8 mouse cellular contexts compared by ENCODE assay signal in the genomic region with DNA sequence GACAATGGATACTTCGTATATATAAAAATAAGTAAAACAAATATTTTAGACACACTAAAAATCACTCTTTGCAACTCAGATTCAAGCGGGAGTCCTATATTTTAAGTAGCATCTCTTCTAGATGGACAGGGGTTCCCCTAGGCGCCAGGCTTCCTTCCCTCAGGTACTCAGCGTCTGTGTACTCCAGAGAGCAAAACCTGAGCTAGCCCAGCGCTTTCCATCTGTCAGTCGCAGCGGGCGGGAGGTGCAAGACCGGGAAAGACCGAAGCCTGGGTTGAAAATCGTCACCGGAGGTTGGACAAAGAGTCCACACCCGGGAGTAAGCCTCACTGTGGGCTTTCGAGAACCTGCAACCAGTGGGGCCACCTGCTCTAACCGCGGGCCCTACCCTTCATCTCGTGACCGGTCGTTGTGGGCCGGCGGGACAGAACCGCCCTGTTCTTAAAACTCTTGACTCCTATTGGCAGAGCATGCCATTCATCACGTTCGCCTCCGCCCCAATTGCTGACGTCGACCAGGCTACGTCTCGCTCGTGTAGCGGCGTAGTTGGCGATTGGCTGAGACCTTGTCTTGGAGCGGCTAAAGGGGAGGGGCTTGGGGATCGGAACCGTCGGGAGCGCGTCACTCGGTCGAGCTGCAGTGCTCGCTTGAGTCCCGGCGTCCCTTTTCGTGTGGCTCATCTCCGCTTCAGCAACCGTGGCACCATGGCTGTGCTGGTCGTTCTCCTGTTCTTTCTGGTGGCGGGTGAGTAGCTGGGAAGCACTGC. TPM values are rescaled to one million over a fixed set of nuclear protein-coding genes. Genes with fewer than 3 reads are reported as not detected.
DNase-seq lines count a peak whose midpoint lies in the region; ATAC-seq lines count a peak whose summit lies in the region.

A gene (plus strand): TSS at position 610 of the 766 bp plus-strand sequence.

- peaks cover 10% of the 10 kb centered on the region for H3K4me1 ChIP-seq in hindbrain, embryonic 15.5 days (replicated peaks)

- H3K27me3 ChIP-seq in hindbrain, embryonic 15.5 days = no peaks in the 10 kb centered on the region

- 28% methylated on average over 49 of the region's 49 CpGs for WGBS in hindbrain, embryonic 15.5 days

- peak; percentile 96 for DNase-seq in T-cell, adult 2 months (ENCODE audit: low spot score)
- DNase-seq in cerebellum, postnatal 36 days = peak; percentile 88 to 89
- peak; percentile 87 to 95 for DNase-seq in frontal cortex, postnatal 36 days (ENCODE audit: low spot score in 2 of 2)
- DNase-seq in left cerebral cortex, adult 11 months (ENCODE audit: low spot score) = peak; percentile 90
- DNase-seq in lung, postnatal 4 days = peak; percentile 93 to 95
- DNase-seq in retina, postnatal 7 days (ENCODE audit: low read depth, low spot score) = peak; percentile 86
- peak; percentile 61 for DNase-seq in urinary bladder, adult 2 months (ENCODE audit: low spot score)

- H3K9ac ChIP-seq in hindbrain, embryonic 15.5 days = peak within 1 kb of the TSS; percentile 76

- H3K4me3 ChIP-seq in hindbrain, embryonic 15.5 days = peak within 1 kb of the TSS; percentile 80

- peak within 1 kb of the TSS; percentile 53 for H3K4me2 ChIP-seq in hindbrain, embryonic 15.5 days

- H3K9me3 ChIP-seq in hindbrain, embryonic 15.5 days = no peaks in the 10 kb centered on the region

- no peaks in the 10 kb centered on the region for H3K36me3 ChIP-seq in hindbrain, embryonic 15.5 days

- peak within 1 kb of the TSS; percentile 90 for H3K27ac ChIP-seq in hindbrain, embryonic 15.5 days (replicated peaks)

- peak; percentile 100 for ATAC-seq in hindbrain, embryonic 15.5 days (ENCODE audit: low FRiP score, low read depth)

RNA-seq across cellular contexts. Expression of the gene that starts here (rescaled TPM):
- 198 TPM in 2 replicates for polyA plus RNA-seq in hindbrain, embryonic 15.5 days (2015; fragmentation: Nextera tagmentation; extraction: Ambion mirVana)
- polyA plus RNA-seq in urinary bladder, adult 2 months (2012; rRNA removed) = 58.9 and 60.0 TPM in 2 replicates

Comparison
In these comparisons a context has a peak if more than half of its experiments do, and no peak if none do; other contexts are left out.
1. Peak in every context shown above with its lines: DNase-seq, ATAC-seq, H3K4me3 ChIP-seq and H3K27ac ChIP-seq.